Mouse (Mus musculus) lung, embryonic 14.5 days (tissue): ENCODE data around the gene Col19a1. TPM values are rescaled to one million over a fixed set of nuclear protein-coding genes. Genes with fewer than 3 reads are reported as not detected.

ENCODE experiments used
- ATAC-seq: fragments of 200-750 bp; cut with Nextera tagmentation; 2 replicates; pipeline ENCODE4 v1.8.0; 2017; ENCODE audit warnings: mild to moderate bottlenecking, moderate TSS enrichment, moderate library complexity; ENCODE audit not compliant: insufficient read depth
- DNase-seq: peaks from one replicate; pipeline ENCODE4 v3.0.0-alpha.2; 2015
- H3K27ac ChIP-seq: fragments of 300-500 bp; sonication (generic); 2 replicates; pipeline ENCODE4 v1.5.1; 2014; ENCODE audit warnings: low read depth, mild to moderate bottlenecking, moderate library complexity
- H3K27me3 ChIP-seq: fragments of 300-500 bp; sonication (generic); 2 replicates; pipeline ENCODE4 v1.6.1; 2014; ENCODE audit warnings: low read length, control low read depth; ENCODE audit not compliant: insufficient read depth
- H3K36me3 ChIP-seq: fragments of 300-500 bp; sonication (generic); 2 replicates; pipeline ENCODE4 v1.6.1; 2014; ENCODE audit warnings: control low read depth; ENCODE audit not compliant: insufficient read depth
- H3K4me1 ChIP-seq: fragments of 300-500 bp; sonication (generic); 2 replicates; pipeline ENCODE4 v1.6.1; 2014; ENCODE audit warnings: antibody characterized with exemption, control low read depth; ENCODE audit not compliant: insufficient read depth
- H3K4me2 ChIP-seq: fragments of 300-500 bp; sonication (generic); 2 replicates; pipeline ENCODE4 v1.6.1; 2014; ENCODE audit warnings: mild to moderate bottlenecking
- H3K4me3 ChIP-seq: fragments of 300-500 bp; sonication (generic); 2 replicates; pipeline ENCODE4 v1.5.1; 2014; ENCODE audit warnings: low read depth, low read length
- H3K9ac ChIP-seq: fragments of 300-500 bp; sonication (generic); 2 replicates; pipeline ENCODE4 v1.6.1; 2014
- H3K9me3 ChIP-seq: fragments of 300-500 bp; sonication (generic); 2 replicates; pipeline ENCODE4 v1.6.1; 2016; ENCODE audit warnings: low read depth, low read length, control low read depth
- CTCF ChIP-seq: IDR thresholded peaks from 2 replicates; pipeline ENCODE4 v1.5.1; 2016; ENCODE audit warnings: antibody characterized with exemption, low read depth
- WGBS: fragments of 180-500 bp; shearing (Covaris S2); extraction: QIAGEN DNeasy Blood & Tissue Kit; methylation state at CpG from one replicate; pipeline ENCODE4 v1.1.7; 2014; 5-methylcytosine and 5-hydroxymethylcytosine counted together
- polyA plus RNA-seq: library from polyadenylated mRNA; unstranded; fragments of >200 nt; fragmentation: Nextera tagmentation; extraction: Ambion mirVana; gene quantifications from 2 replicates; pipeline ENCODE4 v1.2.1, GENCODE M21; 2014

Gene Col19a1
- polyA plus RNA-seq, 1 experiment from 2014 or later: not detected

GRCm38 (mm10) chr1:24527194-24527593 is 60.1 kb downstream of the Col19a1 start:
- no peak for DNase-seq
- no peak overlapping the region for H3K27ac ChIP-seq
- H3K36me3 ChIP-seq: no peaks in the 10 kb centered on the region
- no peaks in the 10 kb centered on the region for H3K27me3 ChIP-seq
- no peak overlapping the region for H3K4me2 ChIP-seq
- no peaks in the 10 kb centered on the region for H3K9me3 ChIP-seq
- ATAC-seq: no peak
- H3K9ac ChIP-seq: no peak overlapping the region
- H3K4me1 ChIP-seq: no peaks in the 10 kb centered on the region
- no peak overlapping the region for H3K4me3 ChIP-seq
- TF ChIP-seq CTCF: no peak
- WGBS: 39% methylated on average over 2 of the region's 2 CpGs

GRCm38 (mm10) chr1:24517462-24517861 is 69.8 kb downstream of the Col19a1 start:
- no peak overlapping the region for H3K4me3 ChIP-seq
- H3K4me1 ChIP-seq: no peaks in the 10 kb centered on the region

GRCm38 (mm10) chr1:24515341-24515740 is 71.9 kb downstream of the Col19a1 start:
- H3K36me3 ChIP-seq: no peaks in the 10 kb centered on the region
- no peaks in the 10 kb centered on the region for H3K27me3 ChIP-seq
- no peaks in the 10 kb centered on the region for H3K9me3 ChIP-seq
- no peak for ATAC-seq
- no peak for TF ChIP-seq CTCF
- 73% methylated on average over 5 of the region's 5 CpGs for WGBS
- no peak overlapping the region for H3K4me3 ChIP-seq
- H3K9ac ChIP-seq: no peak overlapping the region
- H3K4me1 ChIP-seq: no peaks in the 10 kb centered on the region
- H3K4me2 ChIP-seq: no peak overlapping the region
- no peak for DNase-seq
- H3K27ac ChIP-seq: no peak overlapping the region

More at GRCm38 (mm10) chr1:24517462-24517861, 69.8 kb downstream of the Col19a1 start:
- Histone ChIP-seq H3K36me3 (no peaks in the 10 kb centered on the region), H3K9me3 (no peaks in the 10 kb centered on the region), H3K9ac (no peak overlapping the region), H3K27ac (no peak overlapping the region), H3K4me2 (no peak overlapping the region), H3K27me3 (no peaks in the 10 kb centered on the region)
- WGBS: 72% methylated on average over 4 of the region's 4 CpGs
- DNase-seq (no peak), ATAC-seq (no peak)
- no peak for TF ChIP-seq CTCF

GRCm38 (mm10) chr1:24511536-24511935 is 75.7 kb downstream of the Col19a1 start:
- 60% methylated on average over 6 of the region's 6 CpGs for WGBS
- no peaks in the 10 kb centered on the region for H3K36me3 ChIP-seq

GRCm38 (mm10) chr1:24495400-24495799 is 91.9 kb downstream of the Col19a1 start:
- no peak for TF ChIP-seq CTCF
- no peak overlapping the region for H3K9ac ChIP-seq
- WGBS: 87% methylated on average over 4 of the region's 4 CpGs
- H3K36me3 ChIP-seq: no peaks in the 10 kb centered on the region
- H3K4me3 ChIP-seq: no peak overlapping the region
- ATAC-seq: no peak
- H3K9me3 ChIP-seq: no peaks in the 10 kb centered on the region
- no peaks in the 10 kb centered on the region for H3K4me1 ChIP-seq
- DNase-seq: no peak
- no peak overlapping the region for H3K27ac ChIP-seq
- H3K4me2 ChIP-seq: no peak overlapping the region
- no peaks in the 10 kb centered on the region for H3K27me3 ChIP-seq

More at GRCm38 (mm10) chr1:24511536-24511935, 75.7 kb downstream of the Col19a1 start:
- Histone ChIP-seq H3K4me1 (no peaks in the 10 kb centered on the region), H3K4me2 (no peak overlapping the region), H3K9ac (no peak overlapping the region), H3K9me3 (no peaks in the 10 kb centered on the region), H3K27ac (no peak overlapping the region), H3K27me3 (no peaks in the 10 kb centered on the region), H3K4me3 (no peak overlapping the region)
- no peak for ATAC-seq
- TF ChIP-seq CTCF: no peak
- DNase-seq: no peak

GRCm38 (mm10) chr1:24484161-24484560 is 103.1 kb downstream of the Col19a1 start:
- ATAC-seq: no peak
- TF ChIP-seq CTCF: no peak
- no peaks in the 10 kb centered on the region for H3K4me1 ChIP-seq
- no peak overlapping the region for H3K9ac ChIP-seq
- no peaks in the 10 kb centered on the region for H3K36me3 ChIP-seq
- H3K27ac ChIP-seq: no peak overlapping the region
- H3K9me3 ChIP-seq: no peaks in the 10 kb centered on the region
- H3K4me3 ChIP-seq: no peak overlapping the region
- no peaks in the 10 kb centered on the region for H3K27me3 ChIP-seq
- DNase-seq: no peak
- 60% methylated on average over 5 of the region's 5 CpGs for WGBS
- H3K4me2 ChIP-seq: no peak overlapping the region

- 67% methylated on average over 7 of the region's 7 CpGs for WGBS
- TF ChIP-seq CTCF: no peak
- DNase-seq (peak; percentile 5), ATAC-seq (no peak)
- no peaks in the 10 kb centered on the region for H3K4me1 ChIP-seq
- H3K36me3 ChIP-seq: no peaks in the 10 kb centered on the region
- H3K9ac ChIP-seq: no peak overlapping the region
- H3K27ac ChIP-seq: no peak overlapping the region
- H3K4me2 ChIP-seq: no peak overlapping the region
- H3K9me3 ChIP-seq: no peaks in the 10 kb centered on the region
- no peaks in the 10 kb centered on the region for H3K27me3 ChIP-seq
- no peak overlapping the region for H3K4me3 ChIP-seq
These were observed 116.1 kb downstream of the Col19a1 start for GRCm38 (mm10) chr1:24471096-24471710.
